Mouse (Mus musculus) liver, adult (tissue): ENCODE results near the gene Klhl23.
A peak's percentile ranks its signal among the peaks of the same experiment; 100 is the strongest.

ENCODE experiments used
- GATA4 ChIP-seq: IDR thresholded peaks from 2 replicates; pipeline ENCODE4 v1.6.1; 2014; ENCODE audit warnings: mild to moderate bottlenecking, low read length; ENCODE audit not compliant: insufficient replicate concordance

The Klhl23 gene

DNA sequence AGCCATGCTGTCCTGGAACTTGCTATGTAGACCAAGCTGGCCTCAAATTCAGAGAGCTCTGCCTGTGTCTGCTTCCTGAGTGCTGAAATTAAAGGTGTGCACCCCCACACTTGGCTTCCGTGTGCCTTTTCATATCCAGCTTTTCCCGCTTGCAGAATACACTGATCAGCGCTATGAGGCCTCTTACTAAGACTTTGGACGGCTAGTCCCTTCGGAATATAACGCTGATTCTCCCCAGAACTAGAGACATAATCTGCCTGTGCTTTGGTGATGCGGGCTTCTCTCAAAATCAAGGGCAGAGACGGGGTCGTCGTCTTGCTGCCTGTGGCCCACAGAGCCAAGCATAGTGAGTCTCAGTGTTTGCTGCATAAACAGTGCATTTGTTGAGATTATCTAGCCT, 4.2 kb downstream of the Klhl23 start:
- no peak for TF ChIP-seq GATA4

DNA sequence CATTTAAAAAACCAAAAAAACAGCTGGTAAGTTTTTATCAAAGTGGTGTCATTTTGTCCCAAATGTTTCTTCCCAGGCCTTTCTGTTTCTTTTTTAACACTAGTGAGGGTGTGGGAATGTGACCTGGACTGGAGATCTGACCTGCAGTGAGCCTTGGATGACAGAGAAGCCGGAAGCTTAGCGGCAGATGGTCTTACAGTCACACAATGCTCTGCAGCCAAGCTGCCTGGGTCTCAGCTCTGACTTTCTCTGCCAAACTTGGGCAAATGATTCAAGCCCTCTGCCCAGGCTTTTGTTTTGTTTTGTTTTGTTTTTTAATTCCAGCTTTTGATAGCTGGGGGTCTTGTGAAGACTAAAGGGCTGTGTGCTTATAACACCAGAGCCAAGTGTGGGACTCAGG, 4.6 kb downstream of the Klhl23 start:
- no peak for TF ChIP-seq GATA4

DNA sequence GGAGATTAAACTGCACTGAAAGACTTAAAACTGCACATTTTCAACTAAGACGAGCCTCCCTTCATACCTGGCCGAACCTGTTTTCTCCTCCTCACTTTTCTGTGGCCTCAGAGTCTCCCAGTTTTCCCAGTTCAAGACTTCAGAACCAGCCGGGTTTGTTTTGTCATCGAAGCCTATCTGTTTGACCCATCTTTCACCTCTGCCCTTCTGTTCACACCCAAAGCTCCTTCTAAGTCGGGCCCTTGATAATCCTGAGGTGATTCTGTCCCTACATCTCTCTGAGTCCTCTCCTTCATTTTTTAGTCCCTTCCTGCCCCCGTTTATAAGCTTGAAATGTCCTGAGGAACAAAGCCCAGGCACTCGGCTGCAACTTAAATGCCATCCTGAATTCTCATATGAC, 6.3 kb downstream of the Klhl23 start:
- no peak for TF ChIP-seq GATA4

DNA sequence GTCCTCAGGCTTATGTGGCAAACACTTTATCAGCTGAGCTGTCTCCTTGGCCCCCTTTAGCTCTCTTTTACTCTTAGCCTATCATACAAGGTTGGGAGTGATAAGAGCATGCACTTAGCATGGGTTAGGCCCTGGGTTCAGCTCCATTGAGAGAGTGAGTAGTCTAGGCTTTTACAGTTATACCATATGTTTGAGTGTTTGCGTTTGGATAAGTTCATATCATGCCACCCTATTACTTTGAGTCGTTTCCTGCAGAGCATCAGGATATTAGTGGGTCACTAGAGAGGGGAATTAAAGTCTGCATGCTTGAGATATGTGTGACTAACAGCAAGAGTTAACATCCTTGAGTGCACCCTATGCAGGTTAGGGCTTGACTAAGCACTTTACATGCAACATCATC, 7.9 kb downstream of the Klhl23 start:
- no peak for TF ChIP-seq GATA4

DNA sequence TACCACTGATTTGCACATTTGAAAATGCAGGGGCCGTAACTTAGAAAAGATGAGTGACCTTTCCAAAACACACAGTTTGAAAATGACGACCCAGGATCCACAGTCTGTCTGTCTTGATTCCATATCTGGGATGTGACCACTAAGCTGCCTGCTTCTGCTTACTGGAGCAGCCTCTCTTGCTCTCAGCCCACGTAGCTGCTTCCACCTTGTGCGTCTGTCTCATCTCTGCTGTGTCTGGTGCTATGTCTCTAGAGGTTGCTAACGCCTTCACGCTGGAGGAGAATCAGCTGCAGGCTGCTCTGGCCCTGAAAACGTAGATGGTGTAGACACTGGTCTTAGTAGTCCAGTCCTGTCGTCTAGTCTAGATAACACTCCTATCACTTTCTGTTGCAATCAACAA, 8.4 kb downstream of the Klhl23 start:
- TF ChIP-seq GATA4: no peak

DNA sequence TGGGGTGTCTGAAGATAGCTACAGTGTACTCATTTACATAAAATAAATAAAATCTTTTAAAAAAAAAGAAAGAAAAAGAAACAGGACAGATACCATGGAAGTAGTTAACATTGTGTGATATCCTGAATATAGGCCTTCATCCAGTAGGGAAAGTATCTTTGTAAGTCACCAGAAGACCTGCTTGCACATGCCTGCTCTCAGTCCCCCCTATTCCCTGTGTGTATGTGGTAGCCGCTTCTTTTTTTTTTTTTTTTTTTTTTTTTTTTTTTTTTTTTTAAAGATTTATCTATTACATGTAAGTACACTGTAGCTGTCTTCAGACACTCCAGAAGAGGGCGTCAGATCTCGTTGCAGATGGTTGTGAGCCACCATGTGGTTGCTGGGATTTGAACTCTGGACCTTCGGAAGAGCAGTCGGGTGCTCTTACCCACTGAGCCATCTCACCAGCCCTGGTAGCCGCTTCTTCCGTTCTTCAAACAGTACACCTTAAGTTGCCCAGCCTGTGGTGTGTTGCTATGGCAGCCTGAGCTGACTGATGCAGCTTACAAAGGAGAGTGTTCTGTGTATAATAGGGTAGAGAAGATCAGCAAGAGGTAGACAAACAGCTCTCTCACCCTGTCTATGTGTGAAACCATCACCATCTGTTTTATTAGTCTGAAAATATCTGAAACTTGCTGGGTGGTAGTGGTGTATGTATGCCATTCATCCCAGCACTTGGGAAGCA, 15.7 kb downstream of the Klhl23 start:
- TF ChIP-seq GATA4: no peak

DNA sequence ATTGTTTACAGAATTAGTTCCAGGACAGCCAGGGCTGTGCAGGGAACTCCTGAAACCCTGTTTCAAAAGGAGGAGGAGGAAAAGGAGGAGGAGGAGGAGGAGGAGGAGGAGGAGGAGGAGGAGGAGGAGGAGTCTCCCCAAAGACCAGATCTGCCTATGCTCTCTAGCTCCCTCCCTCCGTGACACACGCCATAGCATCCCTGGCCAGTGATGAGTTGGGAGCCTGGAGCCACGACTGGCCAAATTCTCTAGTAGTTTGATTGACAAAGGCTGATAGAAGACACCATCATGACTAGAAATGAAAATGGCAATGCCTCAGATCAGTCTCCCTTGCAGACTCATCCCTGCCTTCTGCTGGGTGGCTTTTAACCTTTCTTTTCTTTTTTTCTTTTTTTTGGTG, 16.3 kb downstream of the Klhl23 start:
- TF ChIP-seq GATA4: no peak

DNA sequence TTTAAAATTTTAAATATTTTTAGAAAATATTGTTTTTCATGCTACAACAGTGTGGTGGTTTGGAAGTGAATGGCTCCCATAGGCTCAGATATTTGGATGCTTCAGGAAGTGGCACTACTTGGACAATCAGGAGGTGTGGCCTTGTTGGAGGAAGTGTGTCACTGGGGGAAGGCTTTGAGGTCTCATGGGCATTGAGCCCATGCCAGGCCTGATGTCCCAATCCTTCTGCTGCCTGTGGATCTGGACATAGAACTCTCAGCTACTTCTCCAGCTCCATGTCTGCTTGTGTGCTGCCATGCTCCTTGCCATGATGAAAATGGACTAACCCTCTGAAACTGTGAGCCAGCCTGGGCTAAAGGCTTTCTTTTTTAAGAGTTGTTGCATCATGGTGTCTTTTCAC, 17.0 kb downstream of the Klhl23 start:
- TF ChIP-seq GATA4: no peak

DNA sequence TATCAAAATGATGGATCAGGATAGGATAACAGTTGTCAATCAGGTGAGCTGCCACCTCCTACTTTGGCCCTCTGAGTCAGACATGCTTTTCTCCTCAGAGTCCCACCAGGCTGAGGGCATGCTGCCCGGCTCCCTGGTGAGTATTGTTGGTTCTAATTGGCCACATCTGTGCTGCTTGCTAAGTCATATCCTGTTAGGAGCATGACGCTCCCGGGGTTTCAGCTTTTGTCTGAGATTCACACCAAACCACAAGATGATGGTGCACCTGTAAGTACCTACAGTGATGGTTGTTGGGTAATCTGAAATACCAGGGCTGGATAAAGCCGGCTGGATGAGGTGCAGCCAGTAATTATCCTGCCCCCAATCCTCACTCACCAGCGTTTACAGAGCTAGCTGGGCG, 18.5 kb downstream of the Klhl23 start:
- no peak for TF ChIP-seq GATA4

DNA sequence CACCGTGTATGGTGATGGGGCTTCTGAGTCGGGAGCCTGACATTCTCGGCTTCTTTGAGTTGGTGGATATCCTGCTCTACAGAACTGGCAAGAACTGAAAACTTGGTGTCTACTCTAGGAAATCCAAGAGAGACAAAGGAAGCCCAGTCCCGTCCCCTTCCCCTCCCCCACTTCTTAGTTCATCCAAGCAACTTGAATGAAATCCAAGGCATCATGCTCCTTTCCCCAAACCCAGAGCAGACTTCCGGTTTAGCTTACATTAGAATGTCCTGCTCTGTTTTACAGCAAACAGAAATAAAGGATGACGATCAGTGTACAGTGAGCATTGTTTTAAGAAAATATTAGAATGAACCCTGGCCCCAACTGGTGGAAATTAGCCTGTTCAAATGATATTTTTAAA, 27.5 kb downstream of the Klhl23 start:
- no peak for TF ChIP-seq GATA4

DNA sequence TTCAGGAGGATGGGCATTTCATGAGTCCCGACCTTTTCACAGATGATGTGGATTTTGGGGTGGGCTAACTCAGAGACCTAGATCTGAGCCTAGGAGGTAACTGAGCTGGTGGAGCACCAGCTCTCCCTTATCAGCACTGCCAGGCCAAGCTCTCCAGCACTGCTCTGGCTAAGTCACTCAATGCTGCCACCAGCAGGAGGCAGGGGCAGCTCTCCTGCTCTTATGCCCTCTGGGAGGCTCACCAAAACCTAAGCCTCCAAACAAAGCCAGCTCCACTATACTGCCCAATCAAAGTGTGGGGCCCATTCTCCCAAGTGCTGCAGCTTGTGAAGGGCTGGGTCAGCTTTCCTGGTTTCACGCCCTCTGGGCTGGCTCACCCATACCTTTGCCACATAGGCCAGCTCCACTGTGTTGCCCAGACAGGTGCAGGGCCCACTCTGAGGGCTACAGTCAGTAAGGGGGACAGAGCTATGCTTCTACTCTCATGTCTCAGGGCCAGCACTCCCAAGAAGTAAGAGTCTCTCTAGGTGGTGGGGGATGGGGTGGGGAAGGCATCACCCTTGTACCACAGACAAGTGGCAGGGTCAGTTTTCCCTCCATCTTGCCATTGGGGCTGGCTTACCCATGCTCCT, 29.8 kb downstream of the Klhl23 start:
- no peak for TF ChIP-seq GATA4

DNA sequence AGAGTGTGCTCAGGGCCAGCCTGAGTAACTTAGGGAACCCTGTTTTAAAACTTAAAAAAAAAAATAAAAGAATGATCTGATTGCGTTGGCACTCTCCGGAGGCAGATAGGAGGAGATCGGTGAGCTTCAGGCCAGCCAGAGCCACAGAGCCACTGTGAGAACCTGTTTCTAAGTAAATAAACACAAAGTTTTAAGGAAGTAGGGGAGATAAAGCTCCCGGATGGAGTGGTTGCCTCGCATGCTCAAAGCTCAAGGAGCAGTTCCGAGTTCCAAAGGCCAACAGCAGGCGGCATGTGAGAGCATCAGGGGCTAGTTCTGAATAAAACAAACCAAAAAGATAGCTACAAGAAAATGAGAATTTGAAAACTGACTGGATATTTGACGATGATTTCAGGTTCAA, 34.6 kb downstream of the Klhl23 start:
- TF ChIP-seq GATA4: peak; percentile 68; the same call in 1 of the 2 replicates

DNA sequence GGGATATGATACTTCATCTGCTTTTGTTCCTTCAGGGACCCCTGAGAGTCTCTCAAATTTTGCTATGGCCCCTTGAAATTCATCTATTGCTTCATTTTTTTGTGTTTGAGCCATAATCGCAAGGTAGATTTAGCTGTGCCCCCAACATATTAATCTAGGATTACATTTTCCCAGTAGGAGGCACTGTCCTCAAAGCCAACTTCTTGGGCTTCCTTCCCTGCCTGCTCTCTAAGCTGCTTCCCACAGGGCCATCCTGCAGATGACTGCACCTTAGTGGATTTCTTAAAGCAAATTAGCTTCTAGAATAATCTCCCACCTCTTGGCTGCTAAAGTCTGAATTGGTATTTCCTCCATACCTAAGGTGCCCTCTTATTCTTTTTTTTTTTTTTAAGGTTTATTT, 36.1 kb downstream of the Klhl23 start:
- no peak for TF ChIP-seq GATA4

DNA sequence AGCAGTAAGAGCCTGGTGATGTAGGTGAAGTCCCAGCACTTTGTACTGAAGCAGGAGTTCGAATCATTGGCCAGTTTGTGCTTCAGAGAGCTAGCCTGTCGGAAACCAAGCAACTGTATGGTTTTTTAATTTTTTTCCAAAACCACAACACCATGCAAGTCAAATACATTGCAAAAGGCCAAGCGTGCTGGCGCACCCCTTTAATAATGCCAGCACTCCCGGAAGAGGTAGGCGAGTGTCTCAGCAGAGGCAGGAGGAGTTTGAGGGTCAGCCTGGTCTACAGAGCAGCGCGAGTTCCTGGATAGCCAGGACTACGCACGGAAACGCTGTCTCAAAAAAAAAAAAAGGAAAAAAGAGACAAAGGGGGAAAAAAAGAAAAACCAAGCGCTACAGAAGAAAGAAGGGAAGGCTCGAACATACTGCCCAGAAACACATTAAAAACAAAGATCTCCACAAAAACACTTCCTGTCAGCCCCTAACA, 39.3 kb downstream of the Klhl23 start:
- TF ChIP-seq GATA4: no peak

DNA sequence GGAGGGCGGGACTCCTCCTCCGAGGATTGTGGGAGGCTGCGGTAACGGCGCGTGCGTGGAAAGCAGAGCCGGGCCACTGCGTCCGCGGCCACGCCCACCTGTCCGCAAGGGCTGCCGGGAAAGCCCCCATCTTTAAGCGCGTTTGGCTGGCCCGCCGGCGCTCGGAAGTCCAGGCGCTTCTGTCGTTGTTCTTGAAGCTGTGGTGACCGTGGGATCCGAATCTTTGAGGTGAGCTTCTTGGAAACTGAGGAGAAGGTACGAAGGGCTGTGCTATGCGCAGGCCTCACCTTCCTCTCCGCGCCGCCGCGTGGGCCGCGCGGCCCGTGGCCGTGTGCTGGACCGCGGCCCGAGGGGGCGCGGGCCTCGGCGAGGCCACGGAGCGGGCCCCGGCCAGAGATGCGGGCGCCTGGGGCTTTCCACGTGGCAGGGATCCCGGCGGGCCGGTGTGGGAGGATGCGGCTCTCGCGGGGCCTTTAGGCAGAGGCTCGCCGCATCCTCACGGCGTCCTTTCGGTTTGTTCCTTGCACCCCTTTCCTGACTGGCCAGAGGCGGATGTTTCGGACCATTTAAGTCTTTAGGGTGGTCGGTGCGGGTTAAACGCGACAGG, 39.8 kb downstream of the Klhl23 start, which contains the start of gene Ssb:
Ssb (plus strand) TSS at position 78 of the 607 bp plus-strand sequence.
- no peak for TF ChIP-seq GATA4

DNA sequence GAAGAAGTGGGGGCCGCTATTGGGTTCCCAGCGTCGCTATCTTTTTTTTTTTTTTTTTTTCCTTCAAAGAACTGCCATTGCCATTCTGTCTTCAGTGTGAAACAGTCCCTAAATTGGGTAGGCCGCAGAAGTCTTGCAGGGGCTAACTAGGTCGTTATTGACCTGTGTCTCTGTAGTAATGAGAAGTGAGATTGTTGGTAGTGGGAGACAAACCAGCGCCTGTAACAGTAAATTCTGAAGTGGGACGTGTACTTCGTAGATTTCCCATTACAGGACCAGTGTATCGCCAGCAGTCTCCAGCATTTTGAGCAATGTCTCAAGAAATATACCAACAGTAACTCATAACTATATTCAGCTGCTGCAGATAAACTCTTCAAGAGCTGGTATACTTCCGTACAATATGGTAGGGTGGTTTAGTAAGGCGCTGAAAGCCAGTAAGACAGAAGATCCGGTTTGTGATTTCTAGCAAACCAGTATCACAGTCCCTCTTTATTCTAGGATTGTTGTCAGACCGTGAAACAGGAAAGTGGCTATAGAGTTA, 40.4 kb downstream of the Klhl23 start:
- no peak for TF ChIP-seq GATA4
